Mouse (Mus musculus) liver, postnatal 0 days (tissue): ENCODE measurements at regions not wholly inside any gene's neighbourhood (a gene's known extent, or its start where the extent isn't known, plus 50 kb on each side); places are given as distances from the start of the nearest gene placed in this dataset.
A peak's percentile ranks its signal among the peaks of the same experiment; 100 is the strongest.

Experiments used
- ATAC-seq: fragments of 200-750 bp; cut with Nextera tagmentation; 2 replicates; pipeline ENCODE4 v1.8.0; 2017; ENCODE audit warnings: mild to moderate bottlenecking, moderate library complexity
- DNase-seq: peaks from one replicate; pipeline ENCODE4 v3.0.0-alpha.2; 2016
- H3K27ac ChIP-seq: fragments of 300-500 bp; sonication (generic); 2 replicates; pipeline ENCODE4 v1.5.1; 2014; ENCODE audit warnings: antibody characterized with exemption, moderate library complexity, mild to moderate bottlenecking, low read depth
- H3K27me3 ChIP-seq: fragments of 300-500 bp; sonication (generic); 2 replicates; pipeline ENCODE4 v1.6.1; 2014; ENCODE audit warnings: low read length, control low read depth, mixed read lengths; ENCODE audit not compliant: insufficient read depth
- H3K36me3 ChIP-seq: fragments of 300-500 bp; sonication (generic); replicated peaks from 2 replicates; pipeline ENCODE4 v1.6.1; 2014; ENCODE audit warnings: mild to moderate bottlenecking, control low read depth, low read length, moderate library complexity, mixed read lengths; ENCODE audit not compliant: insufficient read depth
- H3K4me1 ChIP-seq: fragments of 300-500 bp; sonication (generic); 2 replicates; pipeline ENCODE4 v1.6.1; 2014; ENCODE audit warnings: antibody characterized with exemption, mild to moderate bottlenecking, control low read depth; ENCODE audit not compliant: insufficient read depth
- H3K4me2 ChIP-seq: fragments of 300-500 bp; sonication (generic); 2 replicates; pipeline ENCODE4 v1.6.1; 2014; ENCODE audit warnings: low read depth, mild to moderate bottlenecking, low read length, moderate library complexity, mixed read lengths
- H3K4me3 ChIP-seq: fragments of 300-500 bp; sonication (generic); 2 replicates; pipeline ENCODE4 v1.5.1; 2014; ENCODE audit warnings: low read depth, low read length
- H3K9ac ChIP-seq: fragments of 300-500 bp; sonication (generic); replicated peaks from 2 replicates; pipeline ENCODE4 v1.6.1; 2014; ENCODE audit warnings: mild to moderate bottlenecking, moderate library complexity
- H3K9me3 ChIP-seq: fragments of 300-500 bp; sonication (generic); 2 replicates; pipeline ENCODE4 v1.6.1; 2016; ENCODE audit warnings: mild to moderate bottlenecking, control low read depth, low read length, mixed read lengths
- CTCF ChIP-seq: sonication (generic); IDR thresholded peaks from 2 replicates; pipeline ENCODE4 v1.5.1; 2016; ENCODE audit warnings: antibody characterized with exemption, low read depth
- EP300 ChIP-seq: IDR thresholded peaks from 2 replicates; pipeline ENCODE4 v1.6.1; 2016; ENCODE audit warnings: antibody characterized with exemption, low read depth, mild to moderate bottlenecking
- WGBS: fragments of 180-500 bp; shearing (Covaris S2); extraction: QIAGEN DNeasy Blood & Tissue Kit; methylation state at CpG from one replicate; pipeline ENCODE4 v1.1.7; 2014; ENCODE audit not compliant: insufficient replicate concordance; 5-methylcytosine and 5-hydroxymethylcytosine counted together

GRCm38 (mm10) chr5:118327961-118328712 lies 83.1 kb downstream of the 2410131K14Rik start:
- Histone ChIP-seq H3K4me3 (peak overlapping the region; percentile 14; the same call in 1 of the 2 replicates), H3K4me2 (peak overlapping the region; percentile 71), H3K27me3 (peaks cover 27% of the 10 kb centered on the region), H3K4me1 (peaks cover 5% of the 10 kb centered on the region; the same call in 1 of the 2 replicates), H3K36me3 (no peaks in the 10 kb centered on the region), H3K9ac (no peak overlapping the region), H3K27ac (no peak overlapping the region), H3K9me3 (no peaks in the 10 kb centered on the region)
- TF ChIP-seq EP300, result no peak
- TF ChIP-seq CTCF, result no peak
- ATAC-seq (no peak), DNase-seq (no peak)
- WGBS, result 15% methylated on average over 28 of the region's 28 CpGs

DNA sequence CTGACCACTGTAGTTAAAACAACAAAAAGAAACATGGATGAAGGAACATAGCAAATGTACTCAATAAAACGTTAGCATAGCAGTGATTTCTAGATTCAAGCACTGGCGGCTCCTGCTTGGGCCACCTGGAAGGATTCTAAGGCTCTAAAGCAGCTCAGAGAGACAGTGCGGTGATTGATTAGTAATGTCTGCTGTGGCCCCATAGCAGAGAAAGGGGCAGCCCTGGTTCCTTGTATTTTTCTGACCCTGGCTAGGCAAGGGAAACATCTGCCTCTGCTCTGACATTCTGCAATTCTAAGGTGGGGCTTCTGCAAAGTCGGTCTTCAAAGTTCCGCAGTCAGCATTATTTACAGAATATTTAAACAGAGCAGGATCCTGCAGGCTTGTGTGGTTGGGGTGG lies 84.1 kb downstream of the 2410131K14Rik start:
- Histone ChIP-seq H3K4me1 (peaks cover 5% of the 10 kb centered on the region; the same call in 1 of the 2 replicates), H3K27ac (no peak overlapping the region), H3K36me3 (no peaks in the 10 kb centered on the region), H3K4me3 (no peak overlapping the region), H3K27me3 (peaks cover 29% of the 10 kb centered on the region), H3K9me3 (no peaks in the 10 kb centered on the region), H3K9ac (no peak overlapping the region), H3K4me2 (no peak overlapping the region)
- 64% methylated on average over 5 of the region's 5 CpGs for WGBS
- ATAC-seq, result no peak
- TF ChIP-seq EP300 (no peak), CTCF (no peak)
- no peak for DNase-seq

- no peaks in the 10 kb centered on the region for H3K9me3 ChIP-seq
- peak overlapping the region; percentile 50; the same call in 1 of the 2 replicates for H3K4me3 ChIP-seq
- 24% methylated on average over 14 of the region's 14 CpGs for WGBS
- H3K9ac ChIP-seq, result no peak overlapping the region
- no peaks in the 10 kb centered on the region for H3K36me3 ChIP-seq
- TF ChIP-seq CTCF (no peak), EP300 (no peak)
- H3K4me1 ChIP-seq, result peaks cover 5% of the 10 kb centered on the region; the same call in 1 of the 2 replicates
- no peak for DNase-seq
- peaks cover 29% of the 10 kb centered on the region for H3K27me3 ChIP-seq
- ATAC-seq, result peak; percentile 30; the same call in 1 of the 2 replicates
- H3K4me2 ChIP-seq, result peak overlapping the region; percentile 81
- H3K27ac ChIP-seq, result no peak overlapping the region
Observed at GRCm38 (mm10) chr5:118331286-118331607, 86.2 kb downstream of the 2410131K14Rik start.

GRCm38 (mm10) chr5:118331608-118332394 lies 86.8 kb downstream of the 2410131K14Rik start:
- 1% methylated on average over 32 of the region's 32 CpGs for whole genome bisulfite sequencing
- H3K27ac ChIP-seq, result 0 out of 2 replicates have a peak overlapping the region, but pooled peaks have one; percentile 22
- H3K4me1 ChIP-seq, result peaks cover 2% of the 10 kb centered on the region; the same call in 1 of the 2 replicates
- DNase-seq, result peak; percentile 83
- TF ChIP-seq EP300 (peak; percentile 54), CTCF (peak; percentile 82)
- peak overlapping the region; percentile 81 for H3K4me2 ChIP-seq
- peaks cover 25% of the 10 kb centered on the region for H3K27me3 ChIP-seq
- peak overlapping the region; percentile 48 for H3K9ac ChIP-seq
- H3K36me3 ChIP-seq, result no peaks in the 10 kb centered on the region
- ATAC-seq, result peak; percentile 84
- H3K4me3 ChIP-seq, result peak overlapping the region; percentile 50
- H3K9me3 ChIP-seq, result no peaks in the 10 kb centered on the region

DNA sequence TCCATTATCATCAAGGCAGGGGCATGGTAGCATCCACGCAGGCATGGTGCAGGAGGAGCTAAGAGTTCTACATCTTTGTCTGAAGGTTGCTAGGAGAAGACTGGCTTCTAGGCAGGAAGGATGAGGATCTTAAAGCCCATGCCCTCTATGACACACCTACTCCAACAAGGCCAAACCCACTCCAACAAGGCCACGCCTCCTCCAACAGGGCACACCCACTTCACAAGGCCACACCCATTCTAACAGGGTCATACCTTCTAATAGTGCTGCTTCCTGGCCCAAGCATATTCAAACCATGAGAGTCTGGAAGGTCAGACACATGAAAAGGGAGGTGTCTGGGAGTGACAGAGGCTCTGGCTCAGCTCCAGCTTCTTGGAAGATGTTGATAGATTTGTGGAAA lies 89.0 kb downstream of the 2410131K14Rik start:
- DNase-seq, result no peak
- 75% methylated on average over 2 of the region's 2 CpGs for WGBS
- H3K36me3 ChIP-seq, result no peaks in the 10 kb centered on the region
- no peaks in the 10 kb centered on the region for H3K9me3 ChIP-seq
- H3K27me3 ChIP-seq, result peaks cover 22% of the 10 kb centered on the region
- H3K4me1 ChIP-seq, result no peaks in the 10 kb centered on the region
- no peak overlapping the region for H3K9ac ChIP-seq
- TF ChIP-seq CTCF (no peak), EP300 (no peak)
- no peak for ATAC-seq
- no peak overlapping the region for H3K4me2 ChIP-seq
- H3K27ac ChIP-seq, result no peak overlapping the region
- no peak overlapping the region for H3K4me3 ChIP-seq

- Histone ChIP-seq H3K4me3 (no peak overlapping the region), H3K36me3 (no peaks in the 10 kb centered on the region), H3K4me2 (no peak overlapping the region), H3K27ac (no peak overlapping the region), H3K9ac (no peak overlapping the region), H3K9me3 (no peaks in the 10 kb centered on the region), H3K27me3 (peaks cover 1% of the 10 kb centered on the region; the same call in 1 of the 2 replicates), H3K4me1 (no peaks in the 10 kb centered on the region)
- 83% methylated on average over 8 of the region's 8 CpGs for WGBS
- ATAC-seq (no peak), DNase-seq (no peak)
- TF ChIP-seq EP300 (no peak), CTCF (no peak)
Observed at GRCm38 (mm10) chr5:118338186-118338585, 93.2 kb downstream of the 2410131K14Rik start.
